ENCODE assay signal across 12 mouse cellular contexts in genomic region chr11:90498461-90498860, GRCm38 (mm10).
DNase-seq lines count a peak whose midpoint lies in the region; ATAC-seq and TF ChIP-seq lines count a peak whose summit lies in the region.
"Had no signal": no experiment of that assay in that cellular context is flagged by ENCODE, and none has a peak within 500 bp of the region (broad histone marks: within the 10 kb centered on the region; RNA-seq: fewer than 3 reads in every experiment).

No protein-coding gene starts in this region.

- ATAC-seq in forebrain, embryonic 15.5 days (replicated peaks): no peak
- ATAC-seq in megakaryocyte, adult 5-6 weeks (ENCODE audit: poor library complexity, severe bottlenecking): no peak

- DNase-seq in adrenal gland, adult 2 months: peak; percentile 20
- no peak for DNase-seq in adrenal gland, adult 8-10 months
- DNase-seq in kidney, postnatal 10 days: peak; percentile 22
- DNase-seq in kidney, adult 8-10 months: no peak
- DNase-seq in gastrocnemius, adult 2 months: peak; percentile 70
- peak; percentile 49 to 57 for DNase-seq in lung, adult 18-20 months
- DNase-seq: liver, embryonic 13.5 days; midbrain, embryonic 14.5 days had no signal

- 62% methylated on average over 5 of the region's 5 CpGs for WGBS in forebrain, embryonic 15.5 days

- no peak overlapping the region for H3K27ac ChIP-seq in gastrocnemius, adult 2 months
- H3K27ac ChIP-seq in forebrain, embryonic 15.5 days (replicated peaks): no peak overlapping the region
- H3K27ac ChIP-seq: embryonic facial prominence, embryonic 13.5 days; liver, embryonic 13.5 days had no signal

- H3K36me3 ChIP-seq in forebrain, embryonic 15.5 days: no peaks in the 10 kb centered on the region
- H3K36me3 ChIP-seq: G1E; liver, embryonic 13.5 days had no signal

- H3K9me3 ChIP-seq in forebrain, embryonic 15.5 days: no peaks in the 10 kb centered on the region
- H3K9me3 ChIP-seq: embryonic facial prominence, embryonic 13.5 days; G1E; liver, embryonic 13.5 days had no signal

- no peak overlapping the region for H3K9ac ChIP-seq in forebrain, embryonic 15.5 days (replicated peaks)
- H3K9ac ChIP-seq: embryonic facial prominence, embryonic 13.5 days; liver, embryonic 13.5 days had no signal

- TF ChIP-seq CTCF in gastrocnemius, adult 2 months (IDR thresholded peaks at IDR 0.05): no peak

- H3K4me3 ChIP-seq in gastrocnemius, adult 2 months: no peak overlapping the region
- H3K4me3 ChIP-seq in forebrain, embryonic 15.5 days: no peak overlapping the region
- H3K4me3 ChIP-seq: embryonic facial prominence, embryonic 13.5 days; liver, embryonic 13.5 days had no signal

- H3K4me2 ChIP-seq in forebrain, embryonic 15.5 days (replicated peaks): no peak overlapping the region
- H3K4me2 ChIP-seq: embryonic facial prominence, embryonic 13.5 days; liver, embryonic 13.5 days had no signal

- H3K4me1 ChIP-seq in forebrain, embryonic 15.5 days: no peaks in the 10 kb centered on the region
- H3K4me1 ChIP-seq: liver, embryonic 13.5 days had no signal

- intact Hi-C loops in gastrocnemius, adult 2 months (cut with DNase I): no loop called here

- no peaks in the 10 kb centered on the region for H3K27me3 ChIP-seq in forebrain, embryonic 15.5 days
- H3K27me3 ChIP-seq: embryonic facial prominence, embryonic 13.5 days; liver, embryonic 13.5 days had no signal

Comparison
In these comparisons a context has a peak if more than half of its experiments do, and no peak if none do; other contexts are left out.
1. DNase-seq: peak in adrenal gland, adult 2 months (single experiment), kidney, postnatal 10 days (single experiment), gastrocnemius, adult 2 months (single experiment) and lung, adult 18-20 months (2 of 2); none in adrenal gland, adult 8-10 months (single experiment) and kidney, adult 8-10 months (0 of 2).